Mouse (Mus musculus): ENCODE data around the gene Arl16.

Arl16 gene

DNA sequence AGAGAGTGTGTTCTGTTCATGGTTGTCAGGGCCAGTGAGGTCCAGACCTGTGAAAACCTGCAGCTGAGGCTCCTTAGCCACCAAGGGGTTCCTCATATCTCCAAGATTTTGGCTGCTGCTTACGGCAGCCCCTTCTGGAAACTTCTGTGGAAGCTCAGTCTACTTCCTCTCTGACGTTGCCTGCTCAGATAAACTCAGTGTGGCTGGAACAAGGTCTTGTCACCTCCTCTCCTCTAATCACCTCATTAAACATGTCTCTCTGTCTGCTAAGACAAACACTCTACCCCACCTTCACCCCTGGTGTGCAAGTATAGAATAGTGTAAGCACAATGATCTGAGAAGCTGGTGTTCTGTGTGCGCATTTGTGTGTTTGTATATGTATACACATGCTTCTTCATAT, 21.9 kb downstream of the Arl16 start:
- DNase-seq (ENCODE audit: low spot score in 2 of 2) = no peak

DNA sequence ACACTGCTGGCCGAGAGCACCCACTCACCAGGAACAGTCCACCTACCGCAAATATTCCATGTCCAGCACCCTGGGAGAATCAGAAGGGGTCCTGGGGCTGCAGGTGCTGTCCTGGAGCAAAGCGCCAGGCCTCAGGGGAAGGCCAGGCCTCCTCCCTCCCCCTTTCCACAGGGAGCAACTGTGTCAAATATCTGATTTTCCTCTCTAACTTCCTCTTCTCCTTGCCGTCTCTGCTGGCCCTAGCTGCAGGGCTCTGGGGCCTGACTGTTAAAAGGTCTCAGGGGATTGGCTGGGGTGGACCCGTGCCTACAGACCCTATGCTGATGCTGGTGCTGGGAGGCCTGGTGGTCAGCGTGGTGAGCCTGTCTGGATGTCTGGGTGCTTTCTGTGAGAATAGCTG, 23.3 kb downstream of the Arl16 start:
- no peak for DNase-seq (ENCODE audit: low spot score in 2 of 2)

DNA sequence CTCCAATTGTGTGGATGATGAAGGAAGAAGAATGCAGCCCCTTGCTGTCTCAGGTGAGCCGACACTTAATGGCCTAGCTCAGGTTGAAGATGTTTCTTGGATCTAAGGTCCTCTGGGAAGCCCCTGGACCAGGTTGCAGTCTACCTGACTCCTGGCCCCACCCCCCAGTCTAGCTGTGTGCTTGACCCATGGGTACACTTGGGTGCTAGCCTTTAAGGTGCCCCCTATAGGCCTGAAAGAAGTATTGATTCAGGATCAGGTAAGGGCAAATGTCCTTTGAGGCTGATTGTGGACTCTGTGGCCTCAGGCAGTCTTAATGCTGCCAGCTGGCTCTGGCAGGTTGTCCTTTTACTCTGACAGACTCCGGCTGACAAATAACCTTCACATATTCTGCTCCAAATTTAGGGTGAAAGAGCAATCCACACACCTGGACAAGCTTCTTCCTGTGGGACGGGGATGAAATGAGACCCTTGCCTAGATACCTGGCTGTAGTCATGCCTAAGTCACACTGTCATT, 24.6 kb downstream of the Arl16 start:
- DNase-seq (ENCODE audit: low spot score in 2 of 2) = no peak

DNA sequence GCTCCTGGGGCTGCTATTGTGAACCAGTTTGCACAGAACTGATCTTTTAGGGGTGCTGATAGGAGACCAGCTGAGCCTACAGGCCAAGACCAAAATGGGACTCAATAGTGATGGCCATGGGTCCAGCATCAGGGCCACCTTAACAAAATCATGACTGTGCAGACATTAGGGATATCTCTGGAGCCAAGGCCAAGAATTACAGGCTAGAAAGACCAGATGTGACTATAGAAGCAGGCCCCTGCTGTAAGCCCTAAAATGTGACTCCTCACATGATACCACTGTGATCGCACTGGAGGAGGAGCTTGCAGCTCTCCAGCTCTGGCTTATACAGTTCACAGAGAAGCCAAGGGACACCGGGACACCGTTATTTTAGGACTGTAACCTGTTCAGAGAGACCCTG, 25.1 kb downstream of the Arl16 start, which contains the start of gene Tspan10:
Tspan10 (plus strand) TSS at position 301 of the 400 bp plus-strand sequence.
- DNase-seq (ENCODE audit: low spot score in 2 of 2) = no peak

DNA sequence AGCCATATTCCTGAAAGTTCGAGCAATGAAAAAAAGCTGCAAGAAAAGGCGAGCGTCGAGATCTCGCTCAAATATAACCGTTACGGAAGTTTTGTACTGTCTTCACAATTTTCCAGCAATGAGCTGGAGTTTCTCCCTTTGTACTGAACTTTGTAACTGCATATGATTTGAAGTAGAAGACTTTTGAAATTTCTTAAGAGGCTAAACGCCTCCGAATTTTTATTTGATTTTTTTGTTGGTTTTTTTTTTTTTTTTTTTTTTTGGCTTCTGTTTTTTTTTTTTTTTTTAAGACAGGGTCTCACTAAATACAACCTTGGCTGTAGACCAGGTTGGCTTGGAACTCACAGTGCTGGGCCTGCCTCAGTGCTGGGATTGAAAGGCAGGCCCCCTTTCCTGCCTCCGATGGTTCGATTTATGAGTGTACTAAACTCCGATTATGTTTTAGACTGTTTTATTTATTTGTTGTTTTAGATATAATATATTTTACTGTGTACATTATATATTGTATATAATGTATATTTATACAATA, 29.5 kb downstream of the Arl16 start:
- no peak for DNase-seq (ENCODE audit: low spot score in 2 of 2)

DNA sequence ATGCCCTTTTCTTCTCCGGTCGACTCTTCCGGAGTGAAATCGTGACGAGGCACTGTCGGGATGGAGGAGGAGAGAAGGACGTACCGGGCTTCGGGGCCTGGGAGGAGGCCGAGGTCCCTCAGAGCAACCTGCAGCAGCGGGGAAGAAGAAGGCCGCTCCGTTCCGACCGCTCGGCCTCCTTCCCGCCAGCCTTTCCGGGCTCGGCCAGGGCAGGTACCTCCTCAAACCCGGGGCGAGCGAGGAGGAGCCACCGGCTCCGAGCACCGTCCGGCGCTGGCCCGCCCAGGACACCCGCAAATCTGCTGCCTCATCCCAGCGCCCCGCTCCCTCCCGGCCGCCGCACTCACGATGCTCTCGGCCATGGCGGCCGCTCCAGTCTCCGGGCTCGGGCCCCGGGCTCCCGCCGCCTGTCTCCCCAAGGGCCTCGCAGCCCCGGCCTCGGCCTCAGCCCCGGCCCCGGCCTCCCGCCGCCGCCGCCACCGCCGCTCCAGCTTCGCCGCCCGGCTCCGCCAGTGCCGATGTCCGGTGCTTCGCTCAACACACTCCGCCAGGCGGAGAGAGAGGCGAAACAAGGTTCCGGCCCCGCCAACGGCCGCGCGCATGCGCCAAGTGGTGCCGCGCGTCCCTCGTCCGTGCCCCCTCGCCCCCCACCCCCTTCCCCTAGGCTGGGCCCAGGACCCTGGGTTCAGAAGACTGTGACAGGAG, 30.1 kb downstream of the Arl16 start, which contains the start of gene Nploc4:
Nploc4 (minus strand) TSS at position 557 of the 705 bp plus-strand sequence.
- DNase-seq (ENCODE audit: low spot score in 2 of 2) = peak; percentile 87 to 91

DNA sequence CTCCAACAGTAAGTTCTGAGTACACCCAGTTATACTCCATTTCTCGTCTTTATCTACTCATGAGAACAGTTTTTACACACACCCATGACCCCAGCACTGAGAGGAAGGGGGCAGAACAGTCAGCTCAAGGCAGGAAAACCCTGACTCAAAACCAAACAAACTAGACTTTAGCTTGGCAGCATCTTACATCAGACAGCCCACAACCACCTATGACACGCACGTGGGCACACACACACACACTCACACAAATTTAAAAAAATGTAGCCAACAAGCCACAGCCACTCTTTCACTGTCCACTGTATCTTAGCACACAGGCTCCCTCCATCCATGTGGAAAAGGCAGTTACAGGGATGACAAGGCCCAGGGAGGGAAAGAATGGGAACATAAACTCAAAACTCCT, 40.7 kb downstream of the Arl16 start:
- no peak for DNase-seq (ENCODE audit: low spot score in 2 of 2)

DNA sequence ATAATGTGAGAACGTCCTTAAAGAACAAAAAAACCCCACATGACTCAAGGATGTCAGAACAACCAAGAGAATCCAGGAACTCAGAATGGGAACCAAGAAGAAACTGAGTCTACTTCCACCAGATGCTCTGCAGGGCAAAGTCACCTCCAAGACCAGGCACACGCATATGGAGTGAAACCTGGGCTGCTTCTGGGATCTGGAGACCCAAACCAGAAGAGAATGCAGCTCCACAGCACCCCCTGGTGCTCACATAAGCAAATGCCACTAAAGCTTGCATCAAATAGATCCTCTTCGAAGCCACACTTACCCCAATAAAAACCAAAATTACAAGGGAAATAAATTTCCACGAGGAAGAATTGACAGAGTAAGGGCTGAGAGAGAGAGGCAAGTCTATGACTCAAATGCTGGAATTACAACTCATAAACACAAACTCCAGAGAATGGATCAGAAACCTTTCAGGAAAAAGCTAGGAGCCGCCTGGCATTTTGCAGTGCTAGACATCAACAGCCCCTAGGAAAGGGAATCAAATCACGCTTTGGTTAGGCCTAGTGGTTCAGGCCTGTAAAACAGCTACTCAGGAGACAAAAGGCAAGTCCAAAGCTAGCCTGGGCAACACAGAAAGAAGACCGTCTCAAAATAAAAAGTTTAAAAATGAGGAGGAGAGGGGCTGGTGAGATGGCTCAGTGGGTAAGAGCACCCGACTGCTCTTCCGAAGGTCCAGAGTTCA, 43.7 kb downstream of the Arl16 start:
- peak; percentile 45 to 68 for DNase-seq (ENCODE audit: low spot score in 2 of 2)

DNA sequence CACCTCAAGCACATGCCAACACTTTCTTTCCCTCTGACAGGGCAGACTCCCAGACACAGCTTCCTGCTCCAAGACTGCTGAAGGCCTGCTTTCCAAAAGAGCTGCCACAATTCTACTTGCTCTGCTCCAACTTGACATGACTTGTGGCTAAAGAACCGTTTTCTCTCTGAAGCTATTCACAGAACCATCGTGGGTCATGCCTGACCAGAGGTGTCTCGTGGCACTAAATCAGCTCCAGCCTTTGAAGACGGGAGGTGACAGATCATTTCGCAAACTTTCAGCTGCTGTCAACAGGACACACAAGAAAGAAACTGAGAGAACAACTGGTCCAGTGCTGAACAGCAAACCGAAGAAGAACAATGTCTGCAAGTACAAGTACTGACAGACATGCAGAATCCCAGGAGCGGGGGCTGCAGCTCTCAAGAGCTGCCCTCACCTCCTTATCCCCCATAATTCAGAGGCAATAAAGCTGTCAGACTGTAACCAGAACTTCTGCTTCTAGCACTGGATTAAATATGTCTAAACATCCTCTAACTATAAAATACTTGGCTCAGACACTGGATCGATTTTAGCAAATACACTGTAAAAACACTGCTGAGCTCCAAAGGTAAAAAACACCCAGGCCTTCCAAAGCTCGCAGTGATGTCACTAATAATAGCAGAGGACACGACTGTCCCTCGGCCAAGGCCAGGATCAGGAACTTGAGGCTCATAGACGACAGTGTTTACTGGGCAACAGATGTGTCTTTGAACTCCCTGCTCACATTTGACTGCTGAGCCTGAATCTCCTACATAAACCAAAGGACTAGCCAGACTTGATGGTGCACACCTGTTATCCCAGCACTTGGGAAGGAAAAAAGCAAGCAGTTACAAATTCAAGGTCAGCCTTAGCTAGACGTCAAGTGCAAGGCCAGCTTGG, 44.5 kb downstream of the Arl16 start:
- DNase-seq (ENCODE audit: low spot score in 2 of 2) = no peak

DNA sequence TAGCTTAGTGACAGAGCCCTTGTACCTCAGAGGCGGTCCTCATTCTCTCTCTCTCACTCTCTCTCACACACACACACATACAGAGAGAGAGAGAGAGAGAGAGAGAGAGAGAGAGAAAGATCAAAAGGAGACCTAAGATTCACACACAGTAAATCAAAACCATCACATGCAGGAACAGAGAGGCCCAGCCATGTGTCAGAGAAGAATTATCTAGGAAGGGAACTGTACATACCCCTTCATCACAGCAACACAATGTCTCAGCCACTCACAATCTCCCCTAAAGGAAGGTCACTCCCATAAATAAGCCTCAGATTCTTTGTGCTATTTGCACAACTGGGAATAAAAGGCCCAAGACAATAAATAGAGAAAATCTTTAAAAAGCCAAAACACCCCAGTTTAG, 48.8 kb downstream of the Arl16 start:
- DNase-seq (ENCODE audit: low spot score in 2 of 2) = no peak

DNA sequence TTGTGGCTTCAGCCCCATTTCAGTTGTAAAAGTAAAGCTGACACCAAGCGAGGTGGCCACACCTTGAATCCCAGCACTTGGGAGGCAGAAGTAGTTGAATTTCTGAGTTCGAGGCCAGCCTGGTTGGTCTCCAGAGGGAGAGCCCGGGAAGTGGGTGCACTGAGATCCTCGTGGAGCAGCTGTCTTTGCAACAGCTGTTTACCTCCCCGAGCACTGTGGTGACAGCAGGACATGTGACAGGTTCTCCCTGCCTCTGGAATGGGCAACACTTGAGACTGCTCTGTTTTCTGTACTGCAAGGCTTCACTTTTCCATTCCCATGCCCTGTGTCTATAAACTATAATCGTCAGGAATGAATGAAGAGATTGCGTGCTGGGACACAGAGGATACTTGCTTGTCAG, 49.6 kb downstream of the Arl16 start:
- DNase-seq (ENCODE audit: low spot score in 2 of 2) = no peak
